Mouse (Mus musculus) Patski (cell line): Measurements from ENCODE around the gene Kdm5b. TPM values are rescaled to one million over a fixed set of nuclear protein-coding genes. Genes with fewer than 3 reads are reported as not detected.
A peak's percentile ranks its signal among the peaks of the same experiment; 100 is the strongest.

ENCODE experiments used
- ATAC-seq: fragments of 100-300 bp; one replicate; pipeline ENCODE4 v1.8.0; 2021
- CTCF ChIA-PET: fragments of 350-600 bp; sonication (Branson Sonifier 250); formaldehyde crosslinking; loops from one replicate; lab custom pipeline; 2022; ENCODE audit warnings: inconsistent platforms; lab: Charles Lee
- POLR2A ChIA-PET: fragments of 350-600 bp; sonication (Branson Sonifier 250); formaldehyde crosslinking; loops from one replicate; lab custom pipeline; 2022; ENCODE audit warnings: antibody characterized with exemption, inconsistent platforms; lab: Charles Lee
- DNase-seq: peaks from one replicate; pipeline ENCODE4 v3.0.0-alpha.2; 2011; ENCODE audit warnings: low read depth, low spot score
- H3K27me3 ChIP-seq: fragments of 371-371 bp; one replicate; pipeline ENCODE4 v1.5.1; 2021
- CTCF ChIP-seq: fragments of 100-300 bp; IDR thresholded peaks from one replicate; pipeline ENCODE4 v1.5.1; 2021
- in situ Hi-C: fragments of 300-500 bp; cut with MboI; formaldehyde crosslinking; loops from 3 replicates; pipeline ENCODE4 v1.11.1; 2018; ENCODE audit warnings: low pct_unique_long_range_greater_than_20kb, mixed read lengths
- polyA plus RNA-seq: library from polyadenylated mRNA; unstranded; gene quantifications from one replicate; pipeline ENCODE4 v1.2.3, GENCODE M21; 2021

Kdm5b gene
- polyA plus RNA-seq, 1 experiment from 2014 or later, result 34.3 TPM

GRCm38 (mm10) chr1:134577384-134578120 lies 17.6 kb downstream of the Kdm5b start:
- ChIA-PET POLR2A (interaction anchor here (2.3 kb wide), 1 partner anchor 15 kb away, joined by 9 read pairs; no protein-coding TSS in a partner anchor), CTCF (interaction anchor here (1.4 kb wide), 1 partner anchor 83 kb away, joined by 3 read pairs; the partner anchor contains the start of gene Rabif)
- ATAC-seq (no peak), DNase-seq (no peak)
- in situ Hi-C loops, result no loop called here
- H3K27me3 ChIP-seq, result no peaks in the 10 kb centered on the region
- no peak for TF ChIP-seq CTCF

GRCm38 (mm10) chr1:134580796-134581195 lies 20.8 kb downstream of the Kdm5b start:
- ATAC-seq, result no peak
- CTCF ChIA-PET, result no interaction called here

GRCm38 (mm10) chr1:134583560-134583959 lies 23.6 kb downstream of the Kdm5b start:
- in situ Hi-C loops, result no loop called here

More at GRCm38 (mm10) chr1:134580796-134581195, 20.8 kb downstream of the Kdm5b start:
- no peaks in the 10 kb centered on the region for H3K27me3 ChIP-seq
- POLR2A ChIA-PET, result no interaction called here
- in situ Hi-C loops, result no loop called here
- TF ChIP-seq CTCF, result no peak
- DNase-seq, result no peak

GRCm38 (mm10) chr1:134589676-134590075 lies 29.7 kb downstream of the Kdm5b start:
- CTCF ChIA-PET, result interaction anchor here (1.4 kb wide), 1 partner anchor 16 kb away, joined by 3 read pairs; no protein-coding TSS in a partner anchor
- in situ Hi-C loops, result no loop called here
- no peak for DNase-seq
- no peak for ATAC-seq
- POLR2A ChIA-PET, result no interaction called here
- TF ChIP-seq CTCF, result no peak
- H3K27me3 ChIP-seq, result no peaks in the 10 kb centered on the region

More at GRCm38 (mm10) chr1:134583560-134583959, 23.6 kb downstream of the Kdm5b start:
- TF ChIP-seq CTCF, result no peak
- ChIA-PET POLR2A (interaction anchor here (0.9 to 1.0 kb wide), 2 partner anchors 13 to 25 kb away, joined by 3 read pairs; no protein-coding TSS in a partner anchor), CTCF (interaction anchor here (1.3 kb wide), 1 partner anchor 8 kb away, joined by 3 read pairs; no protein-coding TSS in a partner anchor)
- ATAC-seq, result peak; percentile 62
- peak; percentile 39 for DNase-seq
- H3K27me3 ChIP-seq, result no peaks in the 10 kb centered on the region

- DNase-seq (no peak), ATAC-seq (no peak)
- CTCF ChIA-PET, result interaction anchor here (0.7 to 1.2 kb wide), 4 partner anchors 9 to 97 kb away, joined by 3 to 4 read pairs (median 3); partner anchors contain the start of gene Rabif
- TF ChIP-seq CTCF, result peak; percentile 43
- POLR2A ChIA-PET, result interaction anchor here (1.1 kb wide), 1 partner anchor 12 kb away, joined by 3 read pairs; no protein-coding TSS in a partner anchor
- in situ Hi-C loops, result no loop called here
- no peaks in the 10 kb centered on the region for H3K27me3 ChIP-seq
Measured at GRCm38 (mm10) chr1:134591773-134592172, 31.8 kb downstream of the Kdm5b start.

- TF ChIP-seq CTCF, result no peak
- ChIA-PET CTCF (no interaction called here), POLR2A (interaction anchor here (0.8 kb wide), 1 partner anchor 102 kb away, joined by 8 read pairs; no protein-coding TSS in a partner anchor)
- no peak for DNase-seq
- ATAC-seq, result no peak
- H3K27me3 ChIP-seq, result no peaks in the 10 kb centered on the region
- in situ Hi-C loops, result no loop called here
Measured at GRCm38 (mm10) chr1:134597339-134598054, 37.5 kb downstream of the Kdm5b start.

GRCm38 (mm10) chr1:134604086-134604485 lies 44.1 kb downstream of the Kdm5b start:
- no peaks in the 10 kb centered on the region for H3K27me3 ChIP-seq
- peak; percentile 4 for TF ChIP-seq CTCF
- CTCF ChIA-PET, result interaction anchor here (1.0 kb wide), 1 partner anchor 16 kb away, joined by 3 read pairs; no protein-coding TSS in a partner anchor
- POLR2A ChIA-PET, result interaction anchor here (0.9 kb wide), 1 partner anchor 13 kb away, joined by 3 read pairs; no protein-coding TSS in a partner anchor
- no peak for ATAC-seq
- in situ Hi-C loops, result loop anchor here (10.0 kb wide), 1 partner anchor 229 kb away; no protein-coding TSS in a partner anchor
- DNase-seq, result no peak

- no peak for TF ChIP-seq CTCF
- no peaks in the 10 kb centered on the region for H3K27me3 ChIP-seq
- in situ Hi-C loops, result loop anchor here (10.0 kb wide), 1 partner anchor 231 kb away; no protein-coding TSS in a partner anchor
- no peak for ATAC-seq
- POLR2A ChIA-PET, result no interaction called here
- DNase-seq, result no peak
- CTCF ChIA-PET, result interaction anchor here (0.9 to 1.1 kb wide), 2 partner anchors 17 to 37 kb away, joined by 3 read pairs; no protein-coding TSS in a partner anchor
Measured at GRCm38 (mm10) chr1:134605670-134606069, 45.7 kb downstream of the Kdm5b start.

- CTCF ChIA-PET, result interaction anchor here (0.9 kb wide), 1 partner anchor 17 kb away, joined by 3 read pairs; no protein-coding TSS in a partner anchor
- TF ChIP-seq CTCF, result no peak
- in situ Hi-C loops, result loop anchor here (10.0 kb wide), 1 partner anchor 232 kb away; no protein-coding TSS in a partner anchor
- DNase-seq, result no peak
- ATAC-seq, result no peak
- H3K27me3 ChIP-seq, result no peaks in the 10 kb centered on the region
- POLR2A ChIA-PET, result no interaction called here
Measured at GRCm38 (mm10) chr1:134606381-134606780, 46.4 kb downstream of the Kdm5b start.

- no peaks in the 10 kb centered on the region for H3K27me3 ChIP-seq
- in situ Hi-C loops, result loop anchor here (10.0 kb wide), 1 partner anchor 232 kb away; no protein-coding TSS in a partner anchor
- TF ChIP-seq CTCF, result no peak
- no peak for DNase-seq
- POLR2A ChIA-PET, result no interaction called here
- CTCF ChIA-PET, result no interaction called here
- no peak for ATAC-seq
Measured at GRCm38 (mm10) chr1:134607279-134607678, 47.3 kb downstream of the Kdm5b start.
